Mouse (Mus musculus) gastrocnemius, adult 8-10 months (tissue): ENCODE data around the gene Smad6. TPM values are rescaled to one million over a fixed set of nuclear protein-coding genes. Genes with fewer than 3 reads are reported as not detected.
A peak's percentile ranks its signal among the peaks of the same experiment; 100 is the strongest.

Experiments used
- DNase-seq, 2 experiments: peaks; one replicate each; pipeline ENCODE4 v3.0.0; 2022; ENCODE audit warnings: low spot score in 2 of 2
- total RNA-seq, 4 experiments: library from RNA; stranded (reverse); gene quantifications; 2 replicates each; pipeline ENCODE4 v1.2.4; 2022

The Smad6 gene
- total RNA-seq, 4 experiments from 2014 or later, result 3.2 to 5.1 (median 3.6) TPM

DNA sequence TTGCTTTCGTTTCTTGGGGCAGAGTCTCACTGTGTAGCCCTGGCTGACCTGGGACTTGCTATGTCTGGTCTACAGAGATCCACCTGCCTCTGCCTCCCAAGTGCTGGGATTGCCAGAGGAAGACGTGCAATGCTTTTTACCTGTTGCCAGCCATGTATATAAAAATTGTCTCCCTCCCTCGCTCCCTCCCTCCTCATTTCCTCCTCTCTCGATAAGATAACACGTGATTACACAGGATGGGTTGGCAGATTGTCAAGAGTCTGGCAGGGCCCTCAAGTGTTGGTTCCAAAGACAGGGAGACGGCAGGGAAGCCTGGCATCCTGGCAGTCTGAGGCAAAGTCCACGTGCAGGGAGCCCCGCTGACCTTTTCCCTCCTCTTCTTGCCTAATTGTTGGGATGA lies 32.2 kb downstream of the Smad6 start:
- no peak for DNase-seq

DNA sequence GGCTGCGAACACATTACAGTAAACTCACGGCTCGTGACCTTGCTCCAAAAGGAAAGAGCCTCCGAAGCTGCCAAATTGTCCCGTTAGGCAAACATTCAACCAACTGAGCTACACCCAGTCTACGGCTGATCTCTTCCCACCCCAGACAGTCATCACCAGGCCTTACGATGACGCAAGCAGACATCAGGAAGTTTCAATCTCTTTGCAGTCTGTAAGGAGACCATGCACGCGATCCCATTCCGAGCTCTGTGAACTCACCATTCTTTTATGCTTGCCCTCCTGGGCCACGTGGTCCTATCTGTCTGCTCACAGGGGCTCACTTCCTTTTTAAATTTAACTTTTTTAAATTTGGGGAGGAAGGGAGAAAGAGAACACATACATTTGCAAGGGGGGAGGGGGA lies 32.6 kb downstream of the Smad6 start:
- DNase-seq, result no peak

DNA sequence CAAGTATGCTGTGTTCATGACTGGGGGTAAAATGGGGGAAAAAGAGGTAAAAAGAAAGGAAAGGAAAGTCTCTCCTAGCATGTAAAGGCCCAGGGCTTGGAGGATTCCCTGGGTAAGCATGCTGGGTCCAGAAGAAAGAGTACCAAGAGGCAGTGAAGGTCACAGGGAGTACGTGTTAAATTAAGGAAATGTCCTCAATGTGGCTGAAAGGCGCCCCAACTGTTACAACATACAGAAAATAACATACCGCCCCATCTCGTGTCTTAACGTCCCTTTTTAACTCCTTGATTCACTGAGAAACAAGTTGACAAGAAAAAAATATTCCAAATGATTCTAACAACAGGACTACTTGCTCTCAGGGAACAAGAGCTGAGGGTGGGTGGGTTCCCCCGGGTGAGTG lies 36.7 kb downstream of the Smad6 start:
- DNase-seq, result no peak

DNA sequence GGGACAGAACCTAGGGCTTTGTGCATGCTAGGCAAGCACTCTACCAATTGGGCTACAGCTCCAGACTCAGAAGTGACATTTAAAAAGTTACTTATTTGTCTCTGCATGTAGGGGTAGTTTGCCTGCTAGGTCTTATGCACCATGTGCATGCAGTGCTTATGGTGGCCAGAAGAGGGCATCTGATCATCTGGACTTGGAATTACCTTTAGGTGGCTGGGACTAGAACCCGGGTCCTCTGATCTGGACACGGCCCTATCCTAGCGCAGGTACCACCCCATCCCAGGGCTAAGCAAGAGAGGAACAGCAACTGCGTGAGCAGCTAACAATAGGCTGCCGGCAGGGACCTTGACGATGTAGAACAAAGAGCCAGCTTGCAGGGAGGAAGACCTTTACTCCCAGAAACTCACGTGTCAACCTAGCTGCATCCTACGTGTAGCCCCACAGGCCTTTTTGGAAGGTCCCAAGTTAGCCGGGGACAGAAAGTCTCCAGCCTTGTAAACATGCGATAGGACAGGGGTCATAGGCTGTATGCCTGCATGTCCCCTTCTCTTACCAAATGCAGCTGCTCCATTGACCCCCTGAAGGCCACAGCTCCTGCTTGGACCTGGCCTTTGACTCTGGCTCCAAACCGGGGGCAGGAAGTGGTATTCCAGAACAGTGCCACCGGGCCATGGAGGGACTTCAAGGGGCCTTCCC lies 38.8 kb downstream of the Smad6 start:
- DNase-seq, result no peak

DNA sequence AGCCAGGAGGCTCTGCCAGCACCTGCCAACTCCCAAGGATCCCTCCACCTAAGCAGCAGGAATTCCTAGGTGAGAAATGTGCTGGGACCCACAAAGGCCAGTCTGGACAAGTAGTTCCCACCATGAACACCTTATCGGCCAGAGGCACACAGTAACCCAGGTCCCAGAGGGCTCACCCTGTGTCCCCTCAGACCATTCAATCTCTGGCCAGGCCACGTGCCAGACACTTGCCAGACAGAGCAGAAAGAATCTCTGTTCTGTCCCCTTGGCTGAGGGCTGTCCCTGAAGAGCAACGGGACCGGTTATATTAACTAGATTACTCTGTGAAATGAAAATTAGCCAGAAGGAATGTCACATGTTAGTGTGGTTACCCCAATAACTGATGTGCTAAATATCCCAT lies 39.9 kb downstream of the Smad6 start:
- no peak for DNase-seq

DNA sequence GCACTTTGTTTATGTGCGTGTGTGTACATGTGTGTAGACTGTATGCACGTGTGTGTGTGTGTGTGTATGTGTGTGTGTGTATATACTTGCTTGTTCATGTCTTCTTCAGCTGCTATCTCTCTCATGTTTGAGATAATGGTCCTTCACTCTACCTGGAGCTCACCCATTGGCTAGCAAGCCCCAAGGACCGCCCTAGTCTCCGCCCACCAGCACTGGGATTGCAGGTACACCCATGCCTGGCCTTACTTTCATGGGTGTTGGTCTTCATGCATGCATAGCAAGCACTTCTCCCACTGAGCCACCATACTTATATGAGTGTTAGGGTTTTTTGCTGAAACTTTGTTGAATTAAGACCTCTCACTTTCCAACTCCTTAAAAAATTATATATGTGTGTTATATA lies 40.5 kb downstream of the Smad6 start:
- no peak for DNase-seq

DNA sequence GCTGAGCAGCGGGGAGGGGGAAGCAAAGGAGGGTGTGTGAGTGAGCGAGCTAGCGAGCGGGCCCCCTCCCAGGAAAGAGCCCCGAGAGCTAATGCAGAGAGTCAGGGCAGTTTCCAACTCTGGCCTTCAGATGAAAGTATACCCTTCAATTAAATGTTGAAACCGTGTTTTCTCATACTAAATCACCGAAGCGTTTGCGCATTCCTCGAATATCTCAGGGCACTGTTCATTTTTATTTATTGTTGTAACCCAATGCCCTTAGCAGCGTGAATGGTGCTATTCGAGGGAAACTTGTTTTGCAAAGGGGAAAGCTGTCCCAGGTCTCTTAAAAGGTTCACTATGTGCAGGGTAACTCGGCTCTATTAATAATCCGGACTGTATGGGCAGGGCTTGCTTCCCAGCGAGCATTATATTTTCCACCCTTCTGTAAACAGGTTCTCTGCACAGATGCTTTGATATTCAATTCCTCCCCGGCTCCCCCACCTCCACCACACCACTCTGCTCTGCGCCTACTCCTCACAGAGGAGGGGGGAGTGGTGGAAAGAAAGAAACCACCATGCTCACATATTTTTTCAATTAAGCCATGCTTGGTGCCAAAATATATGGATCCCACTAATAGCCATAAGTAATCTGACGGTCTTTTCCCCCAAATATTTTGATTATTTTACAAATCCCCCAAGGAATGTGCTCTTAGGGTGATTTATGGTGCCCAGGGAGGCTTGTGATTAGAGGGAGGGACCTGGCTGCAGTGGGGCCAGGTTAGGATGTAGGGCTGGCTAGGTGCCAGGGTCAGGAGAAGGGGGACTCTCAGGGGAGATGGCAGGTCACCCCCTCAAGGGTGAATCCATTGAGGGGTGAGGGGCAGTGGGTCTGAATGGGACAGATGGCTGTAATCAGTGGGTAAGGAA lies 41.4 kb downstream of the Smad6 start:
- DNase-seq, result no peak

DNA sequence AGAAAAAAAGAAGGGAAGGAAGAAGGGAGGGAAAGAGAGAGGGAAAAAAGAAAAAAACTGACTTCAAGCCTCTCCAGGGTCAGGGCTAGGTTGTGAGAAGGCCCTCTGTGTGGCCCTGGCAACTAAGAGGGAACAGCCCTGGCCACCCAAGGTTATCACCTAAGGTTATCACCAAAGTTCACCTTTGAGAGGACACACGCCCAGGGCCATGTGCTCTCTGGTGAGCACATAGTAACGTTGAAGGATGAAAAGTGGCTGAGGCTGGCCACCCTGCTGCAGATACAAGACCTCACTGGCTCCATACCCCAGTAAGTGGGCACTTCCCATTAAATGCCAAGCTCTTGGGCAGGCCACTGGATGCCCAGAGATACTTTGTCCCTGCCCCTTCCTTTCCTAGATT lies 42.6 kb downstream of the Smad6 start:
- no peak for DNase-seq

DNA sequence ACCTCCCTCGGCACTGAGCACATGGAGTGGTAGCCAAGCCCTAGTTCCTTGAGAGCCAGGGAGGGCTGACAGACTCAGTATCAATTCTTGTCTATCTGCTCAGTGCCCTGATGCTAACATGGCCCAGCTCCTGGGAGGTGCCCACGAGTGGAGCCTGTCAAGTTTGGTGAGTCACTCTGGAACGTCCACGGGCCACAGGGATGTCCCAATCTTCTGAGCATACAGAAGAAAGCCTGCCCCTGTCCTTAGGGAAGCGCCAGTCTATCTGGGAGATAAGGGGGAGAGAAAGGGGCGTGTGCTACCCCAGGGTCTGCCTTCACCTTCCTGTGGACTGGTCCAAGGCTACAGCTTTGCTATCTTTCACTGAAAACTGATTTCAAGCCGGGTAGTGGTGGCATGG lies 43.2 kb downstream of the Smad6 start:
- no peak for DNase-seq

DNA sequence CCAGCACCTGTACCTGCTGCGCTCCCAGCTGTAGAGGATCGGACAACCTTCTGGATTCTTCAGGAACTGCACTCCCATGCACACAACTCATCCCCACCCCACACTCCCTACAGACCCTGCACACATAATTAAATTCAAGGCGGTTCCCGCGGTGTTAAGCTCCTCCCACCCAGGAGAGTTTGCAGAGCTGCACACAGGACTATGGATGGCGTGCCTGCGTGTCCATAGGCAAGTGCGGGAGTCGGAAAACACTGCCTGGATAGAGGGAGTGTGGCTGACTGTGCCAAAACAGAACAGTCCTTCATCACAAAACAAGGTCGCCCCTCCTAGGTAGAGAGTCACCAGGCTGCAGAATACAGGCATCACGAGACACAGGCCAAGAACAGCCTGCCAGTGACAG lies 45.9 kb downstream of the Smad6 start:
- no peak for DNase-seq

DNA sequence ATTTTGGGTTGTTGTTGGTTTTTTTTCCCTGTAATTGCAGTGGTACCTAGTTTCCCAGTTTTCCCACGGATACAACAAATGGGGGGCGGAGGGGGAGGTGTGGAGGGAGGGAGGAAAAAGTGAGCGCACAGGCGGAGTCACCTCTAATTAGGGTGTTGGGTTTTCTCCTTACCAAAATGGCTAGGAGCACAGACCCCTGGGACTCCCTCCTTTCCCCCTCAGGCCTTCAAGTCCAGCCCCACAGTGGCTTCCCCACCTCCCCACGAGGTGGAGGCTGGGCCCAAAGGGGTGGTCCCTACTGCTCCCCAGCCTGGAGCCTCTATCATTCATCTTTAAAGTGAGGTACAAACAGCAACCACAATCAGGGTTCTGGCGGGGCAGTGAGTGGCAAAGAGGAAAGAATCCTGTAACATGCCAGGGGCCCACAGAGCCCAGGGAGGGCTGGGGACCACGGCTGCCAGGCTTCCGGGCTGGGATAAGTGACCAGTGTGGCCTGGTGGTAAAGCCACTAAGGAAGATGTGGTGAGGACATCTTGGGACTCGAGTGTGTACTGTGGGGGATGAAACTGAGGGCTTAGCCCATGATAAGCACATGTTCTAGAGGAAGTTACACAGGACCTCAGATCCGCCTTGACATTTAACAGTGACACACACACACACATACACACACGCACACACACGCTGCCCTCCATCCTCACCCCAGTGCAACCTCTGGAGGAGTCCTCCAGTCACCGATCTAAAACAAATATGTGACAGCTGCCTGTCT lies 47.4 kb downstream of the Smad6 start:
- DNase-seq, result no peak

DNA sequence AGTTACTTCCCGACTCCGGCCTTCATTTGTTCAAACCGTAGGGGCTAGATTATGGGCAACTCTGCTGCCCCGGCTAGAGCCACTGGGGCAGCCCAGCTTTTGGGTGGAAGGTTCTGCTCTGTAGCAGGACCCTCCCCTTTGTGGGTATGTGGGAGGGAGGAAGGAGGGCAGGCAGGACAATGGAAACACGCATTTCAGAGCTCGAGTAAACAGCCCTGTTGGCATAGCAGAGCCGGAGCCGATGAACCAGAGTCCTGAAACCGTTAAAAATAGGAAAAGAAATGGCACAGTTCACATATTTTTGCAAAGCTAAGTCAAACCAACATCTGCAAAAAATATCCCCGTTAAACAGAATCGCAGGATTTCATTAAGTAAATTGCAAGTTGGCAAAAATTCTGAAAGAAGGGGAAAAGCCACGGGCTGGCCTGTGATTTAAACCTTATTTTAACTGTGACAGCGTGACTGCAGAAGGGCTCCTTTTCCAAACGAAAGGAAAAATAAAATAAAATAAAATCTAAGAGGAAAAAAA lies 48.1 kb downstream of the Smad6 start:
- DNase-seq, result no peak

DNA sequence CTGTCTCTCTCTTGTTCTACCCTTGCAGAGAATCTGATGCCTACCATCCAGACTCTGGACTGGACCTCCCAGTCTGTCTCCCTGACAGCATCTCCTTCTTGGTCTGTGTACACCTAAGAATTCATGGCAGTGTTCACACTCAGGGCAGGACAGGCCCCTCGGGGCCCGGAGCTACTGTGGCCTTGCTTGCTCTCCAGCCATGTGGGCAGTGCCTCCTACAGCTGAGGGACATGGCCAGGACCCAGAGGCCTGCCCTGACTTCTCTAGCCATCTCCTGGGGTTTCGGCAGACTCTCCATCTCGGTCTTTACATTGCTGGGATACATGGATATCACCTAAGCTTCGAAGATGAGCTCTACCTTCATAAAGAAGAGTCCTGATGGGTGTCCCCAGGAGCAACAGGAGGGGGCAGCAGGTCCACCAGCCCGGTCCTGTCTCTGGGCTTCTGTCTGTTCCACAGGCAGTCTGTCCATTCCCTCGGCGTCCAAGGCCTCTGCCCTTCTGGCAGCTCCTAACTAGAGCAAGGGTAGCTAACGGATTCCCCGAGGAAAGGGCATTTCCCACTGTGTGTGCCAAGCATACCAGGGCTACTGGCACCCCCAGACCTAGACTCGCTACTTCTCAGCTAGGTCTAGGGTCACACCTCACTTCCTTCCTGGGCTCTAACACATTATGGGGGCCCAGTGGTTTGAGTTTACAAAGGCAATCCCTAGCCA lies 49.1 kb downstream of the Smad6 start:
- DNase-seq, result no peak

DNA sequence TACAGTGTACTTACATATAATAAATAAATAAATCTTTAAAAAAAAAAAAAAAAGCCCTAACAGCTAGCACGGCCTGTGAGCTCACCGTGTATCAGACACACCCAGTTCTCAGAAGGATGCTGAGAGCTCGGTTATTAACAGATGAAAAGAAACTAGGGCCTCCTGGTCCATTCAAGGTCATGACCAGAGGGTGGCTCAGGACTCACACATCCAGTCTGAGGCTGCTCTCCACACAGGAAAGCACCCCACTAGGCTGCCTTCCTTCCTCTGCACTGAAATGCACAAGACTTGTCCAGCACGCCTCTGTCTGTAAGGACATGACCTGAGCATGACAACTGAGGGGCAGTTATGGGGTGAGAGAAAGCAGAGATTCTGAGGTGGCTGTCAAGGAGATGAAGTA lies 50.3 kb downstream of the Smad6 start:
- no peak for DNase-seq

DNA sequence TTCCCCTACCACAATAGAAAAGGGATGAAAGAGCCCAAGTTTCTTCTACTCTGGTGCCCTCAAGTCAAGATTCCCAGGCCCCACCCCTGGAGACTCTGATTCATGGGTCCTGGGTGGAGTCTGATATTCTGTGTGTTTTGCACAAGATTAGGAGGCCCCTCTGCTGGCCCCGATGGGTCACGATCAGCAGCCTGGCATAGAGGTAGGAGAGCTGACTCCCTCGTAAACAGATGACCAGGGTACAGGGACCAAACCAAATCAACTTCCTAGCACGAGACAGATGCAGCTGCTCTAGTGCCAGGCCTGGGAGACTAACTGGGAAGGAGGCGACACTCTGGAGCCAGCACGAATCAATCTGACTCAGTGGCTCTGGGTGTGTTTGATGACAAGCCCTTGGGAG lies 51.0 kb downstream of the Smad6 start:
- DNase-seq, result no peak

DNA sequence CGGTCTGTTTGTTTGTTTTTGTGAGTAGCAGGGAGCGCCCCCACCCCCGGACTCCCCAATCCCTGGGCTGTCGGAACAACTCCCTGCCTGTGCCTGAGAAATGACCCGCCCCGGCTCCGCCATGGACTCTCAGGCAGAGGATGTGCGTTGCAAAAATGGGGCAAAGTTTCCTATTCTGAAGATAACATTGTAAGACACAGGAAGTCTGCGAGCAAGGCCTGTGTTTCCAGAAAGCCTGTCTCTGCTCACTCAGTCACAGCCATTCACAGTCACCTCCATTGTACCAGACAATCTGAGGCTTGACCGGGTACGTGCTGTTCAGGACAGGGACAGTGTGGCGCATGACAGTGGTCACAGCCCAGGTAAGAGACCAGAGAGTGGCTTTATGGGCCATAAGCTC lies 51.5 kb downstream of the Smad6 start:
- DNase-seq, result no peak

DNA sequence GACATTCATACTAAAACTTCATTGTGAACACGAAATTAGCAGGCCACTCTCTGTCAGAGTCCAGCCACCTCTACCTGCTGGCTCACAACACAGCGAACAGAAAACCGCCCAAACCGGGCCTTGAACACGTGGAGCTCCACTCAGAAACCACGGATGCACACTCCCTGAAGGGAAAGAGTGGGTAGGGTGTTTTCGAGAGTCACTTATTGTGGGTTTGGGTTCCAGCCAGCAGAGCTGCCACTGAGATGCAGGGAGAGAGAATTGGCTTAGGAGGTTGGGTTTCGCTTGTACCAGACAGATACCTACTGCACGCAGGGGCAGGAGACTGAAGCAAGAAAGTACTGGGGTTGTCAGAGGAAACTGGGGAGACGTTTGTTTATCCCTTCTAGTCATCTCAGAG lies 52.4 kb downstream of the Smad6 start:
- no peak for DNase-seq

DNA sequence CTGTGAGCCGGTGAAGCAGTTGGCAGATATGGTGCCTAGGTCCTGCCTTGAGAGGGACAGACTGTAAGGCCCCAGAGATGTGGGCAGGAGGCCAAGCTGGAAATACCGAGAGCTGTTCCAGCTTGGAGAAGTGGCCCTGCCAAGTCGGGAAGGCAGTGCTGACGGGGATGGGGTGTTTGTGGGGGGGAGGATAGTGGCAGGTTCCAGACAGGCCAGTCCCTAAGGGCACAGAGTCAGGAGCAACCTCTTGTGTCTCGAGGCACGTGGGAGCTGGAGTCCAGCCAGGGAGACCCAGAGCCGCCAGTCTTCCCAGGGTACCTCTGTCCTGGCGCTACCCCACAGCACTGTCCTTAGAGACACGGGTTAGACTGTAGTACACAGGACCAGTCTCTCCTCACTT lies 53.3 kb downstream of the Smad6 start:
- peak; percentile 87 to 91 for DNase-seq

DNA sequence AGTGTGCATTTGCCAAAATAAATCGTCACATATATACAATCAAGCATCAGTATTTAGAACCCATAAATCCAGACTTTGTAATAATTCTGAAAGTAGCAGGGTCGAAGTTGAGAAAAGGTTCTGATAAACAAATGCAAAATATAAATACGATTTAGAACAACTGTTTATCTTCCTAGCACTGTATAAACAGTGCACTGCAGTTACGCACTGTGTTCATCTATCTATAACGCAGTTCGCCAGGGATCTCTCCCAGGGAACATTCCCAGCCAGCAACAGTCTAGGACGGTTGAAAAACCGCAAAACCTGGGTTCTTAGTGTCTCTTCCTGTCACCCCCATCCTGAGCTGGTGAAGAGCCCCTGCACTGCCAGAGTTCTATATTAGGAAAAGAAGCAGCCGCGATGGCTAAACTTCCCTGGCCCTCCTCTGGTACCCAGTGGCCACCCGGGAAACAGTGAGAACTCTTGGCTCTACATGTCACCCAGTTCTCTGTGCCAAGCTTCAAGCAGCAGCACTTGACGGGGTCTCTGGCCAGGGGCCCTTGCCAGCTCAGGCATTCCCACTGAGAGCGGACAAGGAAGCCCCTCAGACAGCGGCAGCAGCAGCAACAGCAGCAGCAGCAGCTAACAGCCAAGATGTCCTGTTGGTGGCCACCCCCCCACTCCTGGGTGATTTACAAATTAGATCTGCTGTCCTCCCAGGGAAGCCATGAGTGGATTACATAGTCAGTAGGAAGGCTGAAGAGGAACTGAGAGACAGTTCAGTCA lies 54.3 kb downstream of the Smad6 start:
- DNase-seq, result no peak

DNA sequence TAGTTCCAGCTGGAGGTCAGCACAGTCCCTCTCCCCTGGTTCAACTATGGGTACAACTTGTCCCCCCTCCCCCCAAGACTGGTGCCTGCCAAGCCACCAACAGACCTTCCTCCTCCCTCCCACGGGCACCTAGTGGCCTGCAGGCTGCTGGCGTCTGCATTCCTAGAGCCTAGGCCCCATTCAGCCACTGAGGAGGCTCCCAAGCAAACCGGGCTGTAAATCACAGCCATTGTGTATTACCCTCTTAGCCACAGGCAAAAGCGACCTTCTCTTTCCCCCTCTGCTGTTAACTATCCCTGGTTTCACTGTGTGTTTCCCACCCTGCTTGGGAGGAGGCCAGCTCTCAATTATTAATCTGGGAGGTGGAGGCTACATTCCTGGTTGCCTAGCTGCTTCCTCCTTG lies 56.3 kb downstream of the Smad6 start:
- DNase-seq, result no peak

DNA sequence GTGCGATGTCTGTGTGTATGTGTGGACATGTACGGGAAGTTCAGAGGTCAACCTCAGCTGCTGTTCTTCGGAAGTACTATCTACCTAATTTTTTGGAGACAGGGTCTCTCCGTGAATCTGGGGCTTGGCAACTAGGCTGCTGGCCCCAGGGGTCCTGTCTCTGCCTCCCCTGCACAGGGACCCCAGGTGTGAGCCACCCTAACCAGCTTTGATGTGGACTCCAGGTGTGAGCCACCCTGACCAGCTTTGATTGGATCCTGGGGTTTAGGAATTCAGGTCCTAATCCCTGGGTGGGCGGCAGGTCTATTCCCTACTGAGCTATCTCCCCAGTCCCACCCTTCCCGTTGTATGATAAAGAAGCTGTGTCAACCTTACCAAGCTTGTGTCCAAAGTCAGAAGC lies 60.0 kb downstream of the Smad6 start:
- no peak for DNase-seq
